Mouse (Mus musculus): ENCODE data around the gene Btbd6. TPM values are rescaled to one million over a fixed set of nuclear protein-coding genes. Genes with fewer than 3 reads are reported as not detected.

Gene Btbd6
- polyA plus RNA-seq, 1 experiment from 2014 or later, result 31.5 TPM

GRCm38 (mm10) chr12:112941156-112941775 is 35.0 kb upstream of the Btbd6 start:
- peaks cover 47% of the 10 kb centered on the region for H3K4me1 ChIP-seq
- H3K9me3 ChIP-seq (replicated peaks), result no peaks in the 10 kb centered on the region
- H3K4me2 ChIP-seq (replicated peaks), result peak overlapping the region; percentile 80
- peak overlapping the region; percentile 86 for H3K27ac ChIP-seq (replicated peaks)
- H3K9ac ChIP-seq, result peak overlapping the region; percentile 62
- WGBS, result 33% methylated on average over 10 of the region's 10 CpGs
- H3K4me3 ChIP-seq (replicated peaks), result peak overlapping the region; percentile 79
- no peak for ATAC-seq (ENCODE audit: insufficient number of reproducible peaks, low FRiP score, low TSS enrichment, low read depth)
- H3K27me3 ChIP-seq, result no peaks in the 10 kb centered on the region
- no peaks in the 10 kb centered on the region for H3K36me3 ChIP-seq

- H3K27me3 ChIP-seq, result no peaks in the 10 kb centered on the region
- peak within 1 kb of the TSS; percentile 86 for H3K27ac ChIP-seq (replicated peaks)
- no peaks in the 10 kb centered on the region for H3K9me3 ChIP-seq (replicated peaks)
- peaks cover 47% of the 10 kb centered on the region for H3K4me1 ChIP-seq
- peak within 1 kb of the TSS; percentile 80 for H3K4me2 ChIP-seq (replicated peaks)
- H3K4me3 ChIP-seq (replicated peaks), result peak within 1 kb of the TSS; percentile 79
- no peaks in the 10 kb centered on the region for H3K36me3 ChIP-seq
- ATAC-seq (ENCODE audit: insufficient number of reproducible peaks, low FRiP score, low TSS enrichment, low read depth), result peak; percentile 67
- H3K9ac ChIP-seq, result peak within 1 kb of the TSS; percentile 62
- 2% methylated on average over 58 of the region's 58 CpGs for WGBS
These were observed 34.2 kb upstream of the Btbd6 start, which contains the start of gene Nudt14 for GRCm38 (mm10) chr12:112941776-112942713. Gene Nudt14, minus strand, starts transcription at chr12:112942124.

- WGBS, result 79% methylated on average over 2 of the region's 2 CpGs
- peaks cover 37% of the 10 kb centered on the region for H3K4me1 ChIP-seq
- no peak overlapping the region for H3K4me3 ChIP-seq (replicated peaks)
- no peak for ATAC-seq (ENCODE audit: insufficient number of reproducible peaks, low FRiP score, low TSS enrichment, low read depth)
- no peak overlapping the region for H3K4me2 ChIP-seq (replicated peaks)
- H3K9me3 ChIP-seq (replicated peaks), result no peaks in the 10 kb centered on the region
- H3K27me3 ChIP-seq, result no peaks in the 10 kb centered on the region
- no peak overlapping the region for H3K27ac ChIP-seq (replicated peaks)
- no peaks in the 10 kb centered on the region for H3K36me3 ChIP-seq
- H3K9ac ChIP-seq, result no peak overlapping the region
These were observed 32.6 kb upstream of the Btbd6 start for GRCm38 (mm10) chr12:112943669-112944068.

- H3K9me3 ChIP-seq (replicated peaks), result no peaks in the 10 kb centered on the region
- H3K27ac ChIP-seq (replicated peaks), result peak overlapping the region; percentile 51; the same call in 1 of the 2 replicates
- peaks cover 27% of the 10 kb centered on the region for H3K4me1 ChIP-seq
- H3K27me3 ChIP-seq, result no peaks in the 10 kb centered on the region
- H3K4me3 ChIP-seq (replicated peaks), result no peak overlapping the region
- ATAC-seq (ENCODE audit: insufficient number of reproducible peaks, low FRiP score, low TSS enrichment, low read depth), result no peak
- H3K9ac ChIP-seq, result no peak overlapping the region
- 26% methylated on average over 4 of the region's 4 CpGs for WGBS
- H3K4me2 ChIP-seq (replicated peaks), result no peak overlapping the region
- no peaks in the 10 kb centered on the region for H3K36me3 ChIP-seq
These were observed 29.0 kb upstream of the Btbd6 start for GRCm38 (mm10) chr12:112947307-112947706.

- under 1% methylated on average over 57 of the region's 58 CpGs for WGBS
- peaks cover 22% of the 10 kb centered on the region for H3K4me1 ChIP-seq
- H3K9me3 ChIP-seq (replicated peaks), result no peaks in the 10 kb centered on the region
- 0 out of 2 replicates have a peak, but pooled peaks cover 3% of the 10 kb centered on the region for H3K36me3 ChIP-seq
- no peaks in the 10 kb centered on the region for H3K27me3 ChIP-seq
- H3K4me2 ChIP-seq (replicated peaks), result peak overlapping the region; percentile 97
- H3K4me3 ChIP-seq (replicated peaks), result peak overlapping the region; percentile 61
- peak; percentile 85 for ATAC-seq (ENCODE audit: insufficient number of reproducible peaks, low FRiP score, low TSS enrichment, low read depth)
- peak overlapping the region; percentile 60 for H3K9ac ChIP-seq
- H3K27ac ChIP-seq (replicated peaks), result peak overlapping the region; percentile 70
These were observed 26.1 kb upstream of the Btbd6 start for GRCm38 (mm10) chr12:112950040-112950760.

GRCm38 (mm10) chr12:112950761-112951129 is 25.5 kb upstream of the Btbd6 start:
- H3K9ac ChIP-seq, result 0 out of 2 replicates have a peak overlapping the region, but pooled peaks have one; percentile 3

GRCm38 (mm10) chr12:112951150-112951842 is 25.0 kb upstream of the Btbd6 start:
- H3K27ac ChIP-seq (replicated peaks), result peak overlapping the region; percentile 70
- ATAC-seq (ENCODE audit: insufficient number of reproducible peaks, low FRiP score, low TSS enrichment, low read depth), result no peak

More at GRCm38 (mm10) chr12:112950761-112951129, 25.5 kb upstream of the Btbd6 start:
- peak overlapping the region; percentile 70 for H3K27ac ChIP-seq (replicated peaks)
- H3K9me3 ChIP-seq (replicated peaks), result no peaks in the 10 kb centered on the region
- WGBS, result 5% methylated on average over 6 of the region's 6 CpGs
- ATAC-seq (ENCODE audit: insufficient number of reproducible peaks, low FRiP score, low TSS enrichment, low read depth), result no peak
- no peaks in the 10 kb centered on the region for H3K27me3 ChIP-seq
- H3K4me1 ChIP-seq, result peaks cover 22% of the 10 kb centered on the region
- H3K4me2 ChIP-seq (replicated peaks), result peak overlapping the region; percentile 97
- H3K4me3 ChIP-seq (replicated peaks), result peak overlapping the region; percentile 61
- H3K36me3 ChIP-seq, result 0 out of 2 replicates have a peak, but pooled peaks cover 3% of the 10 kb centered on the region

GRCm38 (mm10) chr12:112952433-112952832 is 23.8 kb upstream of the Btbd6 start:
- H3K36me3 ChIP-seq, result peaks cover 7% of the 10 kb centered on the region; the same call in 1 of the 2 replicates
- H3K27ac ChIP-seq (replicated peaks), result no peak overlapping the region
- H3K27me3 ChIP-seq, result no peaks in the 10 kb centered on the region
- H3K9ac ChIP-seq, result no peak overlapping the region
- WGBS, result 80% methylated on average over 8 of the region's 8 CpGs
- H3K4me1 ChIP-seq, result peaks cover 22% of the 10 kb centered on the region
- no peak for ATAC-seq (ENCODE audit: insufficient number of reproducible peaks, low FRiP score, low TSS enrichment, low read depth)
- H3K9me3 ChIP-seq (replicated peaks), result no peaks in the 10 kb centered on the region
- no peak overlapping the region for H3K4me2 ChIP-seq (replicated peaks)
- no peak overlapping the region for H3K4me3 ChIP-seq (replicated peaks)

More at GRCm38 (mm10) chr12:112951150-112951842, 25.0 kb upstream of the Btbd6 start:
- Histone ChIP-seq H3K27me3 (no peaks in the 10 kb centered on the region), H3K9ac (no peak overlapping the region), H3K4me3 (replicated peaks) (peak overlapping the region; percentile 61; the same call in 1 of the 2 replicates), H3K4me1 (peaks cover 22% of the 10 kb centered on the region), H3K9me3 (replicated peaks) (no peaks in the 10 kb centered on the region), H3K36me3 (0 out of 2 replicates have a peak, but pooled peaks cover 3% of the 10 kb centered on the region), H3K4me2 (replicated peaks) (no peak overlapping the region)
- 20% methylated on average over 7 of the region's 7 CpGs for WGBS

- WGBS, result 76% methylated on average over 3 of the region's 3 CpGs
These were observed 23.2 kb upstream of the Btbd6 start for GRCm38 (mm10) chr12:112952926-112953565.

GRCm38 (mm10) chr12:112955800-112956199 is 20.5 kb upstream of the Btbd6 start:
- Histone ChIP-seq H3K27ac (replicated peaks) (no peak overlapping the region), H3K36me3 (peaks cover 28% of the 10 kb centered on the region), H3K4me2 (replicated peaks) (no peak overlapping the region), H3K9me3 (replicated peaks) (no peaks in the 10 kb centered on the region), H3K27me3 (no peaks in the 10 kb centered on the region), H3K9ac (no peak overlapping the region), H3K4me1 (peaks cover 9% of the 10 kb centered on the region), H3K4me3 (replicated peaks) (no peak overlapping the region)
- WGBS, result 41% methylated on average over 4 of the region's 4 CpGs
- no peak; the same call in 1 of the 2 replicates for ATAC-seq (ENCODE audit: insufficient number of reproducible peaks, low FRiP score, low TSS enrichment, low read depth)

More at GRCm38 (mm10) chr12:112952926-112953565, 23.2 kb upstream of the Btbd6 start:
- Histone ChIP-seq H3K4me3 (replicated peaks) (no peak overlapping the region), H3K4me2 (replicated peaks) (no peak overlapping the region), H3K27me3 (no peaks in the 10 kb centered on the region), H3K27ac (replicated peaks) (no peak overlapping the region), H3K36me3 (peaks cover 7% of the 10 kb centered on the region), H3K4me1 (peaks cover 22% of the 10 kb centered on the region), H3K9me3 (replicated peaks) (no peaks in the 10 kb centered on the region), H3K9ac (no peak overlapping the region)
- ATAC-seq (ENCODE audit: insufficient number of reproducible peaks, low FRiP score, low TSS enrichment, low read depth), result no peak
